In the genomic region with DNA sequence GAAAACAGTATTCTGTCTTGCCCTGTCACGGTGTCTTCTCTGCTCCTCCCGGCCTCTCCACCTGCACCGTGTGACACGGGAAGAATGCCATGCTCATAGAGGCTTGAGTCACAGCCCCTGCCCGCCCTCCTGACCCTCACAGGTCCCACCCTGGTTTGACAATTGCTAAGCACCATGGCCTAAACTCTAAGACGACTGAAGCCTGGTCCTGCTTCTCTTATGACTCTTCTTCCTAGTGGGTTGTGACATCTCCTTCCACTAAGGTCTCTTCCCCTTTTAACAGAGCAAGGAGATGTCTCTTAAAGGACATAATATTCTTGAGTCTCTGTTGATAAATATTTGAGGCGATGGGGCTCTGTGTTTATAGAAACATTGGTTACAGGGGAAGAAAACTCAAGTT, we compare ENCODE assay signal across 25 mouse cellular contexts.
"Had no signal": no experiment of that assay in that cellular context is flagged by ENCODE, and none has a peak within 500 bp of the region (broad histone marks: within the 10 kb centered on the region; RNA-seq: fewer than 3 reads in every experiment).

No protein-coding gene starts in this region.

- H3K9me3 ChIP-seq: heart, embryonic 10.5 days; intestine, embryonic 15.5 days; limb, embryonic 10.5 days had no signal

- H3K27me3 ChIP-seq: hindbrain, embryonic 12.5 days; intestine, embryonic 15.5 days had no signal

- H3K4me3 ChIP-seq: heart, adult 2 months; heart, embryonic 10.5 days; heart, embryonic 12.5 days; hindbrain, embryonic 10.5 days; hindbrain, embryonic 12.5 days; intestine, embryonic 15.5 days; limb, embryonic 10.5 days; limb, embryonic 12.5 days had no signal

- H3K27ac ChIP-seq: heart, adult 2 months; heart, embryonic 10.5 days; hindbrain, embryonic 10.5 days; hindbrain, embryonic 12.5 days; hindbrain, embryonic 14.5 days; intestine, embryonic 15.5 days; limb, embryonic 10.5 days; limb, embryonic 12.5 days had no signal

- H3K4me2 ChIP-seq: heart, embryonic 12.5 days; hindbrain, embryonic 12.5 days; hindbrain, embryonic 14.5 days; intestine, embryonic 15.5 days; limb, embryonic 12.5 days; liver, embryonic 11.5 days had no signal

- H3K9ac ChIP-seq: heart, embryonic 12.5 days; hindbrain, embryonic 12.5 days; hindbrain, embryonic 14.5 days; intestine, embryonic 15.5 days; limb, embryonic 12.5 days had no signal

- H3K4me1 ChIP-seq: heart, embryonic 10.5 days; heart, embryonic 12.5 days had no signal

- DNase-seq: gastrocnemius, postnatal 14 days; gastrocnemius, postnatal 36 days; heart, adult 2 months; heart, postnatal 10 days; heart, postnatal 4 days; kidney, adult 18-20 months; kidney, adult 8-10 months; kidney, postnatal 10 days; kidney, postnatal 25 days; kidney, postnatal 4 days; layer of hippocampus, adult 9-11 months; layer of hippocampus, postnatal 36 days; liver had no signal

- H3K36me3 ChIP-seq: heart, embryonic 10.5 days; heart, embryonic 12.5 days; hindbrain, embryonic 10.5 days; hindbrain, embryonic 12.5 days; intestine, embryonic 15.5 days; limb, embryonic 10.5 days; limb, embryonic 12.5 days had no signal

- ATAC-seq: hindbrain, embryonic 16.5 days; inflammation-experienced regulatory T-cells, adult 6 months; intestine, embryonic 15.5 days; intestine, postnatal 0 days had no signal
